Mouse (Mus musculus) liver, postnatal 0 days (tissue): ENCODE results near the gene Vwf.
A peak's percentile ranks its signal among the peaks of the same experiment; 100 is the strongest.

Experiments
- CTCF ChIP-seq: sonication (generic); IDR thresholded peaks from 2 replicates; pipeline ENCODE4 v1.5.1; 2016; ENCODE audit warnings: antibody characterized with exemption, low read depth
- EP300 ChIP-seq: IDR thresholded peaks from 2 replicates; pipeline ENCODE4 v1.6.1; 2016; ENCODE audit warnings: antibody characterized with exemption, low read depth, mild to moderate bottlenecking

- TF ChIP-seq CTCF (peak; percentile 40), EP300 (no peak)
Observed at GRCm38 (mm10) chr6:125609025-125609424, 62.5 kb downstream of the Vwf start.
